Mouse (Mus musculus): ENCODE data around the gene Dcp1b. TPM values are rescaled to one million over a fixed set of nuclear protein-coding genes. Genes with fewer than 3 reads are reported as not detected.

Dcp1b gene
- polyA plus RNA-seq, 1 experiment from 2014 or later = 7.9 TPM

- H3K4me1 ChIP-seq (ENCODE audit: control insufficient read depth, insufficient read depth, low read length) = no peaks in the 10 kb centered on the region; the same call in 1 of the 2 replicates
- no peaks in the 10 kb centered on the region for H3K9me3 ChIP-seq (replicated peaks; ENCODE audit: control insufficient read depth, low read length)
- ATAC-seq (replicated peaks; ENCODE audit: insufficient number of reproducible peaks, low FRiP score, low TSS enrichment, low read depth) (no peak), DNase-seq (ENCODE audit: low spot score) (no peak)
- no peak overlapping the region for H3K27ac ChIP-seq (replicated peaks; ENCODE audit: low read depth, low read length)
- H3K27me3 ChIP-seq (ENCODE audit: control insufficient read depth, insufficient read depth, low read length) = no peaks in the 10 kb centered on the region
- H3K4me2 ChIP-seq (ENCODE audit: low read depth, low read length) = no peak overlapping the region
- no peak overlapping the region for H3K9ac ChIP-seq (replicated peaks; ENCODE audit: low read length)
- H3K4me3 ChIP-seq (ENCODE audit: low read depth, low read length) = no peak overlapping the region
- H3K36me3 ChIP-seq (replicated peaks; ENCODE audit: control insufficient read depth, insufficient read depth, low read depth, low read length) = no peaks in the 10 kb centered on the region
- WGBS = 84% methylated on average over 7 of the region's 7 CpGs
Observed at GRCm38 (mm10) chr6:119240256-119240655, 65.2 kb downstream of the Dcp1b start.

GRCm38 (mm10) chr6:119240871-119241705, 66.0 kb downstream of the Dcp1b start:
- ATAC-seq (replicated peaks; ENCODE audit: insufficient number of reproducible peaks, low FRiP score, low TSS enrichment, low read depth) = no peak
- Histone ChIP-seq H3K4me2 (ENCODE audit: low read depth, low read length) (no peak overlapping the region), H3K4me1 (ENCODE audit: control insufficient read depth, insufficient read depth, low read length) (no peaks in the 10 kb centered on the region; the same call in 1 of the 2 replicates), H3K27ac (replicated peaks; ENCODE audit: low read depth, low read length) (no peak overlapping the region), H3K4me3 (ENCODE audit: low read depth, low read length) (no peak overlapping the region), H3K9ac (replicated peaks; ENCODE audit: low read length) (no peak overlapping the region), H3K36me3 (replicated peaks; ENCODE audit: control insufficient read depth, insufficient read depth, low read depth, low read length) (no peaks in the 10 kb centered on the region), H3K9me3 (replicated peaks; ENCODE audit: control insufficient read depth, low read length) (no peaks in the 10 kb centered on the region), H3K27me3 (ENCODE audit: control insufficient read depth, insufficient read depth, low read length) (no peaks in the 10 kb centered on the region)
- DNase-seq (ENCODE audit: low spot score) = no peak
- 46% methylated on average over 21 of the region's 21 CpGs for WGBS

- no peaks in the 10 kb centered on the region for H3K36me3 ChIP-seq (replicated peaks; ENCODE audit: control insufficient read depth, insufficient read depth, low read depth, low read length)
- no peak overlapping the region for H3K4me3 ChIP-seq (ENCODE audit: low read depth, low read length)
- H3K9me3 ChIP-seq (replicated peaks; ENCODE audit: control insufficient read depth, low read length) = no peaks in the 10 kb centered on the region
- no peak for ATAC-seq (replicated peaks; ENCODE audit: insufficient number of reproducible peaks, low FRiP score, low TSS enrichment, low read depth)
- no peak for DNase-seq (ENCODE audit: low spot score)
- no peak overlapping the region for H3K4me2 ChIP-seq (ENCODE audit: low read depth, low read length)
- 53% methylated on average over 2 of the region's 2 CpGs for WGBS
- no peak overlapping the region for H3K27ac ChIP-seq (replicated peaks; ENCODE audit: low read depth, low read length)
- H3K4me1 ChIP-seq (ENCODE audit: control insufficient read depth, insufficient read depth, low read length) = no peaks in the 10 kb centered on the region; the same call in 1 of the 2 replicates
- H3K27me3 ChIP-seq (ENCODE audit: control insufficient read depth, insufficient read depth, low read length) = no peaks in the 10 kb centered on the region
- H3K9ac ChIP-seq (replicated peaks; ENCODE audit: low read length) = no peak overlapping the region
Observed at GRCm38 (mm10) chr6:119246082-119246481, 71.0 kb downstream of the Dcp1b start.

GRCm38 (mm10) chr6:119248578-119248977, 73.5 kb downstream of the Dcp1b start:
- ATAC-seq (replicated peaks; ENCODE audit: insufficient number of reproducible peaks, low FRiP score, low TSS enrichment, low read depth) = no peak
- no peak overlapping the region for H3K9ac ChIP-seq (replicated peaks; ENCODE audit: low read length)
- no peak overlapping the region for H3K4me3 ChIP-seq (ENCODE audit: low read depth, low read length)
- H3K9me3 ChIP-seq (replicated peaks; ENCODE audit: control insufficient read depth, low read length) = no peaks in the 10 kb centered on the region
- H3K36me3 ChIP-seq (replicated peaks; ENCODE audit: control insufficient read depth, insufficient read depth, low read depth, low read length) = no peaks in the 10 kb centered on the region
- DNase-seq (ENCODE audit: low spot score) = no peak
- H3K4me2 ChIP-seq (ENCODE audit: low read depth, low read length) = no peak overlapping the region
- H3K27me3 ChIP-seq (ENCODE audit: control insufficient read depth, insufficient read depth, low read length) = no peaks in the 10 kb centered on the region
- no peak overlapping the region for H3K27ac ChIP-seq (replicated peaks; ENCODE audit: low read depth, low read length)
- H3K4me1 ChIP-seq (ENCODE audit: control insufficient read depth, insufficient read depth, low read length) = no peaks in the 10 kb centered on the region
- WGBS = 90% methylated on average over 3 of the region's 3 CpGs

GRCm38 (mm10) chr6:119249726-119250125, 74.7 kb downstream of the Dcp1b start:
- Histone ChIP-seq H3K9ac (replicated peaks; ENCODE audit: low read length) (no peak overlapping the region), H3K4me3 (ENCODE audit: low read depth, low read length) (no peak overlapping the region), H3K9me3 (replicated peaks; ENCODE audit: control insufficient read depth, low read length) (no peaks in the 10 kb centered on the region), H3K27ac (replicated peaks; ENCODE audit: low read depth, low read length) (no peak overlapping the region), H3K4me1 (ENCODE audit: control insufficient read depth, insufficient read depth, low read length) (no peaks in the 10 kb centered on the region), H3K27me3 (ENCODE audit: control insufficient read depth, insufficient read depth, low read length) (no peaks in the 10 kb centered on the region), H3K36me3 (replicated peaks; ENCODE audit: control insufficient read depth, insufficient read depth, low read depth, low read length) (no peaks in the 10 kb centered on the region), H3K4me2 (ENCODE audit: low read depth, low read length) (no peak overlapping the region)
- ATAC-seq (replicated peaks; ENCODE audit: insufficient number of reproducible peaks, low FRiP score, low TSS enrichment, low read depth) = no peak
- 86% methylated on average over 10 of the region's 10 CpGs for WGBS
- DNase-seq (ENCODE audit: low spot score) = no peak

- H3K27ac ChIP-seq (replicated peaks; ENCODE audit: low read depth, low read length) = no peak overlapping the region
- no peak for ATAC-seq (replicated peaks; ENCODE audit: insufficient number of reproducible peaks, low FRiP score, low TSS enrichment, low read depth)
- H3K9me3 ChIP-seq (replicated peaks; ENCODE audit: control insufficient read depth, low read length) = no peaks in the 10 kb centered on the region
- H3K4me3 ChIP-seq (ENCODE audit: low read depth, low read length) = no peak overlapping the region
- no peak for DNase-seq (ENCODE audit: low spot score)
- WGBS = 81% methylated on average over 4 of the region's 4 CpGs
- no peak overlapping the region for H3K9ac ChIP-seq (replicated peaks; ENCODE audit: low read length)
- H3K27me3 ChIP-seq (ENCODE audit: control insufficient read depth, insufficient read depth, low read length) = no peaks in the 10 kb centered on the region
- H3K4me2 ChIP-seq (ENCODE audit: low read depth, low read length) = no peak overlapping the region
- H3K36me3 ChIP-seq (replicated peaks; ENCODE audit: control insufficient read depth, insufficient read depth, low read depth, low read length) = no peaks in the 10 kb centered on the region
- H3K4me1 ChIP-seq (ENCODE audit: control insufficient read depth, insufficient read depth, low read length) = no peaks in the 10 kb centered on the region
Observed at GRCm38 (mm10) chr6:119251704-119252103, 76.7 kb downstream of the Dcp1b start.

Other genes with a start within 250 kb of the Dcp1b start
- 4.3 and 4.7 TPM in 2 replicates for gene Cacna1c, start 21.2 kb downstream of the Dcp1b start, polyA plus RNA-seq (2014; fragmentation: Nextera tagmentation; extraction: Ambion mirVana)
- gene Cacna2d4, start 61.3 kb downstream of the Dcp1b start, polyA plus RNA-seq (2014; fragmentation: Nextera tagmentation; extraction: Ambion mirVana) = not detected in 2 replicates
- gene Lrtm2, start 155.5 kb downstream of the Dcp1b start, polyA plus RNA-seq (2014; fragmentation: Nextera tagmentation; extraction: Ambion mirVana) = 0.10 TPM in 1 of 2 replicates, not detected in the other
- gene Adipor2, start 242.5 kb downstream of the Dcp1b start, polyA plus RNA-seq (2014; fragmentation: Nextera tagmentation; extraction: Ambion mirVana) = 15.4 and 16.2 TPM in 2 replicates